Mouse (Mus musculus): Measurements from ENCODE around the gene Camkmt.

Gene Camkmt

GRCm38 (mm10) chr17:85090120-85091099, at the start of gene Camkmt, which contains the start of gene Prepl:
Gene Camkmt, plus strand, starts transcription at chr17:85090552.
Gene Prepl, minus strand, starts transcription at chr17:85090241.
- peak; percentile 99 for DNase-seq

- no peak for DNase-seq
Measured at GRCm38 (mm10) chr17:85040913-85041312, 49.4 kb upstream of the Camkmt start.

- no peak for DNase-seq
Measured at GRCm38 (mm10) chr17:85042419-85042818, 47.9 kb upstream of the Camkmt start.

GRCm38 (mm10) chr17:85043404-85043816, 46.9 kb upstream of the Camkmt start:
- no peak for DNase-seq

- DNase-seq = no peak
Measured at GRCm38 (mm10) chr17:85044466-85044865, 45.9 kb upstream of the Camkmt start.

GRCm38 (mm10) chr17:85045160-85045559, 45.2 kb upstream of the Camkmt start:
- DNase-seq = no peak

GRCm38 (mm10) chr17:85048379-85048778, 42.0 kb upstream of the Camkmt start:
- DNase-seq = no peak

- DNase-seq = no peak
Measured at GRCm38 (mm10) chr17:85058276-85058675, 32.1 kb upstream of the Camkmt start.

GRCm38 (mm10) chr17:85059136-85059535, 31.2 kb upstream of the Camkmt start:
- DNase-seq = no peak

GRCm38 (mm10) chr17:85063560-85063959, 26.8 kb upstream of the Camkmt start:
- no peak for DNase-seq

- DNase-seq = no peak
Measured at GRCm38 (mm10) chr17:85067331-85067730, 23.0 kb upstream of the Camkmt start.

GRCm38 (mm10) chr17:85070658-85071057, 19.7 kb upstream of the Camkmt start:
- no peak for DNase-seq

GRCm38 (mm10) chr17:85071088-85071775, 19.1 kb upstream of the Camkmt start:
- peak; percentile 50 for DNase-seq

- peak; percentile 30 for DNase-seq
Measured at GRCm38 (mm10) chr17:85072383-85072782, 18.0 kb upstream of the Camkmt start.

- peak; percentile 16 for DNase-seq
Measured at GRCm38 (mm10) chr17:85073214-85073613, 17.1 kb upstream of the Camkmt start.

- no peak for DNase-seq
Measured at GRCm38 (mm10) chr17:85074083-85074482, 16.3 kb upstream of the Camkmt start.

GRCm38 (mm10) chr17:85079276-85079675, 11.1 kb upstream of the Camkmt start:
- no peak for DNase-seq

GRCm38 (mm10) chr17:85080781-85081180, 9.6 kb upstream of the Camkmt start:
- DNase-seq = no peak

GRCm38 (mm10) chr17:85085335-85085734, 5.0 kb upstream of the Camkmt start:
- no peak for DNase-seq

GRCm38 (mm10) chr17:85086501-85086900, 3.9 kb upstream of the Camkmt start:
- DNase-seq = no peak

GRCm38 (mm10) chr17:85087591-85087990, 2.8 kb upstream of the Camkmt start:
- DNase-seq = no peak

GRCm38 (mm10) chr17:85088401-85088800, 2.0 kb upstream of the Camkmt start:
- DNase-seq = no peak

- peak; percentile 30 for DNase-seq
Measured at GRCm38 (mm10) chr17:85089011-85089410, 1.3 kb upstream of the Camkmt start.

GRCm38 (mm10) chr17:85089621-85090020, 731 bp upstream of the Camkmt start:
- DNase-seq = no peak
